Mouse (Mus musculus) heart, embryonic 12.5 days (tissue): ENCODE results near the gene Rsu1. TPM values are rescaled to one million over a fixed set of nuclear protein-coding genes. Genes with fewer than 3 reads are reported as not detected.

ENCODE experiments used
- ATAC-seq: fragments of 200-750 bp; cut with Nextera tagmentation; 2 replicates; pipeline ENCODE4 v1.8.0; 2017; ENCODE audit warnings: moderate TSS enrichment, moderate library complexity; ENCODE audit not compliant: insufficient number of reproducible peaks, low FRiP score
- H3K27ac ChIP-seq: fragments of 300-500 bp; sonication (generic); 2 replicates; pipeline ENCODE4 v1.5.1; 2016; ENCODE audit warnings: mild to moderate bottlenecking, moderate library complexity; ENCODE audit not compliant: poor library complexity, severe bottlenecking
- H3K27me3 ChIP-seq: fragments of 300-500 bp; sonication (generic); replicated peaks from 2 replicates; pipeline ENCODE4 v1.6.1; 2016; ENCODE audit warnings: mild to moderate bottlenecking, moderate library complexity
- H3K36me3 ChIP-seq: fragments of 300-500 bp; sonication (generic); 2 replicates; pipeline ENCODE4 v1.6.1; 2016; ENCODE audit warnings: mild to moderate bottlenecking, moderate library complexity
- H3K4me1 ChIP-seq: fragments of 300-500 bp; sonication (generic); replicated peaks from 2 replicates; pipeline ENCODE4 v1.6.1; 2016; ENCODE audit warnings: mild to moderate bottlenecking
- H3K4me2 ChIP-seq: fragments of 300-500 bp; sonication (generic); 2 replicates; pipeline ENCODE4 v1.6.1; 2016; ENCODE audit warnings: mild to moderate bottlenecking, moderate library complexity
- H3K4me3 ChIP-seq: fragments of 300-500 bp; sonication (generic); 2 replicates; pipeline ENCODE4 v1.5.1; 2016; ENCODE audit warnings: mild to moderate bottlenecking
- H3K9ac ChIP-seq: fragments of 300-500 bp; sonication (generic); 2 replicates; pipeline ENCODE4 v1.6.1; 2016; ENCODE audit warnings: mild to moderate bottlenecking, moderate library complexity
- H3K9me3 ChIP-seq: fragments of 300-500 bp; sonication (generic); replicated peaks from 2 replicates; pipeline ENCODE4 v1.6.1; 2016; ENCODE audit warnings: mild to moderate bottlenecking, moderate library complexity
- WGBS: fragments of 180-500 bp; shearing (Covaris S2); methylation state at CpG from one replicate; pipeline ENCODE4 v1.1.7; 2016; 5-methylcytosine and 5-hydroxymethylcytosine counted together
- polyA plus RNA-seq: library from polyadenylated mRNA; unstranded; fragments of >200 nt; fragmentation: Nextera tagmentation; extraction: Ambion mirVana; gene quantifications from 2 replicates; pipeline ENCODE4 v1.2.1, GENCODE M21; 2016

Rsu1 gene
- polyA plus RNA-seq, 1 experiment from 2014 or later = 147 TPM

- no peaks in the 10 kb centered on the region for H3K4me1 ChIP-seq
- ATAC-seq = no peak
- WGBS = 77% methylated on average over 2 of the region's 2 CpGs
- H3K27me3 ChIP-seq = no peaks in the 10 kb centered on the region
- no peak overlapping the region for H3K4me3 ChIP-seq
- H3K9me3 ChIP-seq = no peaks in the 10 kb centered on the region
- H3K27ac ChIP-seq = no peak overlapping the region
- H3K36me3 ChIP-seq = peaks cover 6% of the 10 kb centered on the region
- no peak overlapping the region for H3K4me2 ChIP-seq
- no peak overlapping the region for H3K9ac ChIP-seq
Measured at GRCm38 (mm10) chr2:13161717-13162116, 109.5 kb downstream of the Rsu1 start.

- no peaks in the 10 kb centered on the region for H3K36me3 ChIP-seq
- H3K4me1 ChIP-seq = no peaks in the 10 kb centered on the region
- H3K4me3 ChIP-seq = no peak overlapping the region
- no peak overlapping the region for H3K4me2 ChIP-seq
- 85% methylated on average over 6 of the region's 6 CpGs for WGBS
- H3K9me3 ChIP-seq = no peaks in the 10 kb centered on the region
- H3K9ac ChIP-seq = no peak overlapping the region
- H3K27me3 ChIP-seq = no peaks in the 10 kb centered on the region
- no peak overlapping the region for H3K27ac ChIP-seq
- no peak for ATAC-seq
Measured at GRCm38 (mm10) chr2:13145245-13145644, 126.0 kb downstream of the Rsu1 start.

- Histone ChIP-seq H3K4me1 (no peaks in the 10 kb centered on the region), H3K27ac (no peak overlapping the region), H3K36me3 (no peaks in the 10 kb centered on the region), H3K4me2 (no peak overlapping the region), H3K4me3 (no peak overlapping the region), H3K9me3 (no peaks in the 10 kb centered on the region), H3K9ac (no peak overlapping the region), H3K27me3 (no peaks in the 10 kb centered on the region)
- whole genome bisulfite sequencing = 82% methylated on average over 2 of the region's 2 CpGs
- no peak for ATAC-seq
Measured at GRCm38 (mm10) chr2:13134890-13135289, 136.3 kb downstream of the Rsu1 start.

- H3K4me3 ChIP-seq = no peak overlapping the region
- no peaks in the 10 kb centered on the region for H3K9me3 ChIP-seq
- WGBS = 88% methylated on average over 8 of the region's 8 CpGs
- H3K9ac ChIP-seq = no peak overlapping the region
- no peaks in the 10 kb centered on the region for H3K4me1 ChIP-seq
- H3K4me2 ChIP-seq = no peak overlapping the region
- ATAC-seq = no peak
- no peaks in the 10 kb centered on the region for H3K27me3 ChIP-seq
- H3K27ac ChIP-seq = no peak overlapping the region
- H3K36me3 ChIP-seq = no peaks in the 10 kb centered on the region
Measured at GRCm38 (mm10) chr2:13132841-13133240, 138.4 kb downstream of the Rsu1 start.

- Histone ChIP-seq H3K9me3 (no peaks in the 10 kb centered on the region), H3K4me1 (no peaks in the 10 kb centered on the region), H3K9ac (no peak overlapping the region), H3K36me3 (no peaks in the 10 kb centered on the region), H3K4me3 (no peak overlapping the region), H3K4me2 (no peak overlapping the region), H3K27ac (no peak overlapping the region), H3K27me3 (no peaks in the 10 kb centered on the region)
- WGBS = 80% methylated on average over 8 of the region's 8 CpGs
- no peak for ATAC-seq
Measured at GRCm38 (mm10) chr2:13132406-13132805, 138.8 kb downstream of the Rsu1 start.

- H3K4me1 ChIP-seq = no peaks in the 10 kb centered on the region
- ATAC-seq = no peak
- H3K9me3 ChIP-seq = no peaks in the 10 kb centered on the region
- no peak overlapping the region for H3K4me3 ChIP-seq
- H3K36me3 ChIP-seq = no peaks in the 10 kb centered on the region
- no peak overlapping the region for H3K27ac ChIP-seq
- 76% methylated on average over 10 of the region's 10 CpGs for WGBS
- H3K9ac ChIP-seq = no peak overlapping the region
- H3K27me3 ChIP-seq = no peaks in the 10 kb centered on the region
- no peak overlapping the region for H3K4me2 ChIP-seq
Measured at GRCm38 (mm10) chr2:13129859-13130258, 141.4 kb downstream of the Rsu1 start.

GRCm38 (mm10) chr2:13129337-13129736 lies 141.9 kb downstream of the Rsu1 start:
- 0 out of 2 replicates have a peak, but pooled peaks cover 2% of the 10 kb centered on the region for H3K4me1 ChIP-seq
- H3K4me3 ChIP-seq = no peak overlapping the region
- no peak overlapping the region for H3K9ac ChIP-seq
- H3K9me3 ChIP-seq = no peaks in the 10 kb centered on the region
- no peaks in the 10 kb centered on the region for H3K36me3 ChIP-seq
- H3K27me3 ChIP-seq = no peaks in the 10 kb centered on the region
- no peak for ATAC-seq
- no peak overlapping the region for H3K27ac ChIP-seq
- no peak overlapping the region for H3K4me2 ChIP-seq
- WGBS = 82% methylated on average over 10 of the region's 10 CpGs

GRCm38 (mm10) chr2:13120461-13120860 lies 150.8 kb downstream of the Rsu1 start:
- no peak overlapping the region for H3K4me2 ChIP-seq
- WGBS = 88% methylated on average over 5 of the region's 5 CpGs
- no peak for ATAC-seq
- H3K4me3 ChIP-seq = no peak overlapping the region
- H3K4me1 ChIP-seq = peaks cover 3% of the 10 kb centered on the region; the same call in 1 of the 2 replicates
- H3K27ac ChIP-seq = no peak overlapping the region
- no peak overlapping the region for H3K9ac ChIP-seq
- no peaks in the 10 kb centered on the region for H3K9me3 ChIP-seq
- H3K36me3 ChIP-seq = no peaks in the 10 kb centered on the region
- H3K27me3 ChIP-seq = no peaks in the 10 kb centered on the region

- no peak overlapping the region for H3K4me2 ChIP-seq
- no peak overlapping the region for H3K27ac ChIP-seq
- no peaks in the 10 kb centered on the region for H3K27me3 ChIP-seq
- no peak overlapping the region for H3K4me3 ChIP-seq
- H3K9ac ChIP-seq = no peak overlapping the region
- H3K36me3 ChIP-seq = no peaks in the 10 kb centered on the region
- peaks cover 6% of the 10 kb centered on the region for H3K4me1 ChIP-seq
- WGBS = 80% methylated on average over 4 of the region's 4 CpGs
- H3K9me3 ChIP-seq = no peaks in the 10 kb centered on the region
- no peak for ATAC-seq
Measured at GRCm38 (mm10) chr2:13117896-13118295, 153.3 kb downstream of the Rsu1 start.

- WGBS = 33% methylated on average over 4 of the region's 4 CpGs
- Histone ChIP-seq H3K36me3 (no peaks in the 10 kb centered on the region), H3K27ac (no peak overlapping the region), H3K27me3 (no peaks in the 10 kb centered on the region), H3K9me3 (no peaks in the 10 kb centered on the region), H3K9ac (no peak overlapping the region), H3K4me1 (peaks cover 7% of the 10 kb centered on the region), H3K4me2 (no peak overlapping the region), H3K4me3 (no peak overlapping the region)
- ATAC-seq = no peak
Measured at GRCm38 (mm10) chr2:13106531-13106930, 164.7 kb downstream of the Rsu1 start.

- H3K4me2 ChIP-seq = no peak overlapping the region
- H3K27me3 ChIP-seq = no peaks in the 10 kb centered on the region
- no peaks in the 10 kb centered on the region for H3K36me3 ChIP-seq
- ATAC-seq = no peak
- no peak overlapping the region for H3K9ac ChIP-seq
- H3K27ac ChIP-seq = no peak overlapping the region
- no peak overlapping the region for H3K4me3 ChIP-seq
- WGBS = 43% methylated on average over 2 of the region's 2 CpGs
- no peaks in the 10 kb centered on the region for H3K9me3 ChIP-seq
- H3K4me1 ChIP-seq = peaks cover 7% of the 10 kb centered on the region
Measured at GRCm38 (mm10) chr2:13104388-13104787, 166.8 kb downstream of the Rsu1 start.

GRCm38 (mm10) chr2:13103797-13104200 lies 167.4 kb downstream of the Rsu1 start:
- no peak for ATAC-seq
- Histone ChIP-seq H3K9me3 (no peaks in the 10 kb centered on the region), H3K27me3 (no peaks in the 10 kb centered on the region), H3K4me3 (no peak overlapping the region), H3K27ac (no peak overlapping the region), H3K4me1 (peaks cover 7% of the 10 kb centered on the region), H3K9ac (no peak overlapping the region), H3K36me3 (no peaks in the 10 kb centered on the region), H3K4me2 (no peak overlapping the region)
- 68% methylated on average over 7 of the region's 7 CpGs for WGBS
